Mouse (Mus musculus): ENCODE data around the gene Ascl3. TPM values are rescaled to one million over a fixed set of nuclear protein-coding genes. Genes with fewer than 3 reads are reported as not detected.

Ascl3 gene
- polyA plus RNA-seq, 1 experiment from 2014 or later: 0.57 TPM

DNA sequence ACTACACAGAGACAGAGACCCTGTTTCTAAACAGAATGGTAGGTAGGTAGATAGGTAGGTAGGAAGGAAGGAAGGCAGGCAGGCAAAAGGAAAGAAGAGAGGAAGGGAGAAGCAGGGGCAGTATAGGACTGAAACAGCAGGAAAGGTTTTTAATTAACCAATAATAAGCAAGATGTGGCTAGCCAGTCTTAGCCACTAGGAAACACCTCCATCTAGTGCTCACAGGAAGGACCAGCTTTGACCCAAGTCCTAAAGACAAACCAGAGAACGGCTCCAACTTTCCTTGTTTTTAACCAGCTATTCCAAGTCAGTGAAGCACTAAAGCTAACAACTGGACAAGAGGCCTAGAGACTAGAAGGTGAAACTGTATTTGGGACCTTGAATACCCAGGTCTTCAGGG is 16.2 kb upstream of the Ascl3 start:
- no peaks in the 10 kb centered on the region for H3K4me1 ChIP-seq
- H3K4me2 ChIP-seq (replicated peaks): no peak overlapping the region
- H3K36me3 ChIP-seq: peaks cover 32% of the 10 kb centered on the region
- ATAC-seq (ENCODE audit: insufficient number of reproducible peaks, low FRiP score, low TSS enrichment, low read depth): no peak
- 60% methylated on average over 1 of the region's 1 CpGs for WGBS
- H3K9me3 ChIP-seq (replicated peaks): no peaks in the 10 kb centered on the region
- no peak overlapping the region for H3K27ac ChIP-seq (replicated peaks)
- H3K27me3 ChIP-seq: no peaks in the 10 kb centered on the region
- no peak overlapping the region for H3K9ac ChIP-seq
- H3K4me3 ChIP-seq (replicated peaks): no peak overlapping the region

DNA sequence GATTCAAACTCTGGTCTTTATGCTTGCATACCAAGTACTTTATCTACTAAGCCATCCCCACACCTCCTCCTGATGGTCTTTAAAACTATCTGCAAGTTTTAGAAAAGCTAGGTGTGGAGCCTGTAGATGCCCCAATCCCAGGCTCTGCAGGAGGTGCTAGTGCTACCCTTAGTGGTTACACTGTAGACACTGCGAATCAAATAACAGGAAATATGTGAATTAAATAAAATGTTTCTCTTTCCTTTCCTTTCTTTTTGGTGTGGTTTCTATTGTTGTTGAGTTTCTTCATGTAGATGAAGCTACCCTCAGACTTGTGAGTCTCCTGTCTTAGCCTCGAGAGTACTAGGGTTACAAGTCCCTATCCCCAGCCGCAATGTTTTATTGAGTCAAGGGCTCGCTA is 10.2 kb upstream of the Ascl3 start:
- Histone ChIP-seq H3K4me1 (no peaks in the 10 kb centered on the region), H3K36me3 (peaks cover 53% of the 10 kb centered on the region), H3K4me3 (replicated peaks) (no peak overlapping the region)

DNA sequence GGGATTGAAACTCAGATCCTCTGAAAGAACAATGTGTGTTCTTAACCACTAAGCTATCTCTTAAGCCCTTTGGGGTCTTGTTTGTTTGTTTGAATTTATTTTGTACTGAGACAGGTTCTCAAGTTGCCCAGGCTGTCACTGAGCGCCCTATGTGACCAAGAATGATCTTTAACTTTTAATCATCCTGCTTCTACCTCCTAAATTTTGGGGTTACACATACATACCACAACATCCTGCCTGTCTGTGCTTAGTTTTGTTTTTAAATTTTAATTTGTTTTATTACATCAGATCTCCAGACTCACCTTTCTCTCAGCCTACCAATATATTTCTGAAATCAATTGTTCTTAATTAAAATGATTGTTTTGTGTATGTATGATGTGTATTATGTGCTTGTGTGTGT is 9.5 kb upstream of the Ascl3 start:
- Histone ChIP-seq H3K36me3 (peaks cover 54% of the 10 kb centered on the region), H3K4me2 (replicated peaks) (no peak overlapping the region), H3K27ac (replicated peaks) (no peak overlapping the region), H3K4me1 (no peaks in the 10 kb centered on the region), H3K9ac (no peak overlapping the region), H3K27me3 (no peaks in the 10 kb centered on the region), H3K9me3 (replicated peaks) (no peaks in the 10 kb centered on the region), H3K4me3 (replicated peaks) (no peak overlapping the region)
- ATAC-seq (ENCODE audit: insufficient number of reproducible peaks, low FRiP score, low TSS enrichment, low read depth): no peak
- 78% methylated on average over 1 of the region's 1 CpGs for WGBS

More for the DNA sequence above, 10.2 kb upstream of the Ascl3 start:
- H3K4me2 ChIP-seq (replicated peaks): no peak overlapping the region
- ATAC-seq (ENCODE audit: insufficient number of reproducible peaks, low FRiP score, low TSS enrichment, low read depth): no peak
- H3K27me3 ChIP-seq: no peaks in the 10 kb centered on the region
- no peaks in the 10 kb centered on the region for H3K9me3 ChIP-seq (replicated peaks)
- WGBS: 85% methylated on average over 4 of the region's 4 CpGs
- H3K27ac ChIP-seq (replicated peaks): no peak overlapping the region
- no peak overlapping the region for H3K9ac ChIP-seq

DNA sequence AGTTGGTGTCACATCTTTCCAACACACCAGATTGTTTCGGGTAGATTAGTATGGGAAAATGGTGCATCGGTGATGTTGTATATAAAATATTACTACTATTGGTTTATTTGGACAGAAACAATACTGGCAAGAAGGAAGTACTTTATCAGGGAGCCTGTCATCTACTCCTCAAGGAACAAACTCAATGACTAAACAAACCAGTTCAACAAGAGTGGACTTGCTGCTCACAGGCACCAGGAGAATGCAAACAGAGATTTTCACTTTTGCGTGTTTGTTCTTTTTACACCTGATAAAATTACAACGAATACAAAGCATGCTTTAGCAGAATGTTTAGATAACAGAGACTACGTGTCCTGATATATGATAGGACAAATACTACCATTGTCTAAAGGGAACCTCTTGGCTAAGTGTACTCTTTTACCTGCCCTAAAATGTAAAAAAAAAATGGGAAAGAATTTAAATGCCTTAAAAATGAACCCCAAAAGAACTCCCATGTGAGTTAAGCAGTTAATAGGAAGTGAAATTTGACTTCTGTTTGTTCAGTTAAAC is 8.4 kb upstream of the Ascl3 start:
- no peak for ATAC-seq (ENCODE audit: insufficient number of reproducible peaks, low FRiP score, low TSS enrichment, low read depth)
- Histone ChIP-seq H3K4me1 (no peaks in the 10 kb centered on the region), H3K36me3 (peaks cover 51% of the 10 kb centered on the region), H3K4me2 (replicated peaks) (no peak overlapping the region), H3K27me3 (no peaks in the 10 kb centered on the region), H3K27ac (replicated peaks) (no peak overlapping the region), H3K9me3 (replicated peaks) (no peaks in the 10 kb centered on the region), H3K4me3 (replicated peaks) (no peak overlapping the region), H3K9ac (no peak overlapping the region)
- 72% methylated on average over 5 of the region's 5 CpGs for WGBS

DNA sequence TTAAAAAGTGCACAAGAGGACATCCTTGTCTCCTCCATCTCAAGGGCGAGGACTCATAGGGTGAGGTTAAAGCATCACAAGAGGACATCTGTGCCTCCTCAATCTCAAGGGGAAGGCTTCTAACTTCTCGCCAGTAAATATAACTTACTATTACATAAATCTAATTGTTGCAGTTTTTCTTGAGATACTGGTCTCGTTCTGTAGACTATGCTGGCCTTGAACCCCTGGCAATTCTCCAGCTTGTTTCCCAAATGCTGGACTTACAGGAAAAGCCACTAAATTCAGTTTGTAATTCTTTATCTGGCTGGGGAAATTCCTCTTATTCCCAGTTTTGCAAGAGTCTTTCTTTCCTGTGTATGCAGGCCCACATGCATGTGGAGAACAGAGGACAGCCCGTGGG is 3.3 kb upstream of the Ascl3 start:
- no peaks in the 10 kb centered on the region for H3K9me3 ChIP-seq (replicated peaks)
- ATAC-seq (ENCODE audit: insufficient number of reproducible peaks, low FRiP score, low TSS enrichment, low read depth): no peak
- peaks cover 24% of the 10 kb centered on the region for H3K36me3 ChIP-seq
- H3K27ac ChIP-seq (replicated peaks): no peak overlapping the region
- no peak overlapping the region for H3K4me3 ChIP-seq (replicated peaks)
- H3K4me1 ChIP-seq: peaks cover 6% of the 10 kb centered on the region; the same call in 1 of the 2 replicates
- no peaks in the 10 kb centered on the region for H3K27me3 ChIP-seq
- no peak overlapping the region for H3K9ac ChIP-seq
- no peak overlapping the region for H3K4me2 ChIP-seq (replicated peaks)
- WGBS: 85% methylated on average over 4 of the region's 4 CpGs

DNA sequence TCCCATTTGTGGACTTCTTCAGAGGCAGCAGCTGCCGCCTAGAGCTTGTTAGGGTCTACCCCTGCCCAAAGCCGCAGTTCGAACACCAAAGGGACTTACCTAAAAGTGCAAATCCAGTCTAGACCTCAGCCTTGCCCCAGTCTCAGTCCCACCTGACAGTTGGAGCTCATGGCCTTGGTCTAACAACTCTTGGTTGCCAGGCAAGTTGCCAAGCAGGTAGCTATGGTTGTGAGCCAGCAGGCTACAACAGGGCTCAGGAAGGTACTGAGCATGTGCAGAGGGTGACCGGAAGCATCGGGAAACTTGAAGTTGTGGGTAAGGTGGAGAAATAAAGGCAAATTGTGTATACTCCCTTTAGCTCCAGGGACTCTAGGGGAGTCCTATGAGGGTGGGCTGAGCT is 7.8 kb downstream of the Ascl3 start, which contains the start of gene BC051019:
BC051019 (minus strand) TSS at position 154 of the 400 bp plus-strand sequence.
- ATAC-seq (ENCODE audit: insufficient number of reproducible peaks, low FRiP score, low TSS enrichment, low read depth): no peak
- no peak within 1 kb of the TSS for H3K4me2 ChIP-seq (replicated peaks)

DNA sequence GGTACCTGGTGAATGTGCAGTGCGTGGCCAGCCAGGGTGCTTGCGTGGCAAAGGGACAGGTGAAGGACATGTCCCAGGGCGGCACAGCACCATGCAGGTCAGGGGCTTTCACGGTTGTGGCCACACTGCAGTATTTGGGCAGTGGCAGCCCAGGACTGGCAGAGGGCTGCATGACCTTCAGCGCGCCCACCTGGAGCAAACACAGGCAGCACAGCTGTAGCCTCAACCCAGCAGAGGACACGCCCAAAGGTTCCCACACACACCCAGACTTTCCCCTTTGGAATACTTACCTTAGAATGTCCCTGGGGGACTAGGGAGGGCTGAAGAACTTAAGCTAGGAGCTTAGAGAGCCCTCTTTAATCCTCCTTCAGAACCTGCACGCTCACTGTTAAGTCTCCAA is 8.4 kb downstream of the Ascl3 start:
- Histone ChIP-seq H3K9ac (no peak overlapping the region), H3K4me3 (replicated peaks) (no peak overlapping the region), H3K4me1 (no peaks in the 10 kb centered on the region), H3K36me3 (no peaks in the 10 kb centered on the region), H3K27ac (replicated peaks) (no peak overlapping the region), H3K4me2 (replicated peaks) (no peak overlapping the region), H3K27me3 (no peaks in the 10 kb centered on the region), H3K9me3 (replicated peaks) (no peaks in the 10 kb centered on the region)
- WGBS: 90% methylated on average over 8 of the region's 8 CpGs
- ATAC-seq (ENCODE audit: insufficient number of reproducible peaks, low FRiP score, low TSS enrichment, low read depth): no peak

More for the DNA sequence above, 7.8 kb downstream of the Ascl3 start, which contains the start of gene BC051019:
- H3K4me1 ChIP-seq: no peaks in the 10 kb centered on the region
- H3K4me3 ChIP-seq (replicated peaks): no peak within 1 kb of the TSS
- H3K27ac ChIP-seq (replicated peaks): no peak within 1 kb of the TSS
- H3K9me3 ChIP-seq (replicated peaks): no peaks in the 10 kb centered on the region
- no peak within 1 kb of the TSS for H3K9ac ChIP-seq
- no peaks in the 10 kb centered on the region for H3K27me3 ChIP-seq
- 89% methylated on average over 5 of the region's 5 CpGs for WGBS
- H3K36me3 ChIP-seq: no peaks in the 10 kb centered on the region

DNA sequence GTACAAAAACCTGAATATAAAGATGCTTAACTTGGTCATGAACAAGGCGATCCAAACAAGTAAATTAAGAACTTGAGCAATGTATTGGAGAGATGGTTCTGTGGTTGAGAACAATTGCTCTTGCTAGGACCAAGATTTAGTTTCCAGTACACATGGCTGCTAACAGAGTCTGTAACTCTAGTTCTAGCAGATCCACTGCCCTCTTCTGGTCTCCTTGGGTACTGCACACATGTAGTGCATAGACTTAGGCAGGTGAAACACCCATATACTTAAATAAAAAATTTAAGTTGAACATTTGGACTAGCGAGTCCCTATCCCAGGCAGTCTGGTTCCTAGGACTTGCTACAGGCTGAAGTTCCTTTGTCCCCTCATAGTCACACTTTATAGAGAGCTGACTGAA is 8.9 kb downstream of the Ascl3 start:
- Histone ChIP-seq H3K4me3 (replicated peaks) (no peak overlapping the region), H3K27me3 (no peaks in the 10 kb centered on the region), H3K36me3 (no peaks in the 10 kb centered on the region), H3K4me2 (replicated peaks) (no peak overlapping the region), H3K4me1 (no peaks in the 10 kb centered on the region), H3K9ac (no peak overlapping the region), H3K9me3 (replicated peaks) (no peaks in the 10 kb centered on the region), H3K27ac (replicated peaks) (no peak overlapping the region)
- ATAC-seq (ENCODE audit: insufficient number of reproducible peaks, low FRiP score, low TSS enrichment, low read depth): no peak
- 99% methylated on average over 2 of the region's 2 CpGs for WGBS

DNA sequence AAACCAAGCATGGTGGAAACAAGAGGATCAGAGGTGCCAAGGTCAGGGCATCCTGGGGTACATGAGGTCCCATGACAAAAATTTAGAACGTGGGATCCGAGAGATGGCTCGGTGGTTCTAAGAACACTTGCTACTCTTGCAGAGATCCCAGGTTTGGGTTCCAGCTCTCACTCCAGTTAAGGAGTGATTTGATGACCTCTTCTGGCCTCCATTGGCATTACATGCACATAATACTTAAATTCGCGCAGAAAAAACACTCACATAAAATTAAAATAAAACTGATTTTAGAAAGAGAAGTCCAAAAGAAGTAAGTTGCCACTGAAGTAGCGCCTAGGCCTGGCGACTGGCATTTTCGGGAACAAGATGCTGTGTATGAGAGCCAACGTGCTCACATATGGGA is 12.2 kb downstream of the Ascl3 start:
- Histone ChIP-seq H3K4me3 (replicated peaks) (no peak overlapping the region), H3K27me3 (no peaks in the 10 kb centered on the region), H3K4me1 (no peaks in the 10 kb centered on the region), H3K27ac (replicated peaks) (no peak overlapping the region), H3K9me3 (replicated peaks) (no peaks in the 10 kb centered on the region), H3K36me3 (no peaks in the 10 kb centered on the region), H3K9ac (no peak overlapping the region), H3K4me2 (replicated peaks) (no peak overlapping the region)
- ATAC-seq (ENCODE audit: insufficient number of reproducible peaks, low FRiP score, low TSS enrichment, low read depth): no peak
- WGBS: 60% methylated on average over 9 of the region's 9 CpGs

DNA sequence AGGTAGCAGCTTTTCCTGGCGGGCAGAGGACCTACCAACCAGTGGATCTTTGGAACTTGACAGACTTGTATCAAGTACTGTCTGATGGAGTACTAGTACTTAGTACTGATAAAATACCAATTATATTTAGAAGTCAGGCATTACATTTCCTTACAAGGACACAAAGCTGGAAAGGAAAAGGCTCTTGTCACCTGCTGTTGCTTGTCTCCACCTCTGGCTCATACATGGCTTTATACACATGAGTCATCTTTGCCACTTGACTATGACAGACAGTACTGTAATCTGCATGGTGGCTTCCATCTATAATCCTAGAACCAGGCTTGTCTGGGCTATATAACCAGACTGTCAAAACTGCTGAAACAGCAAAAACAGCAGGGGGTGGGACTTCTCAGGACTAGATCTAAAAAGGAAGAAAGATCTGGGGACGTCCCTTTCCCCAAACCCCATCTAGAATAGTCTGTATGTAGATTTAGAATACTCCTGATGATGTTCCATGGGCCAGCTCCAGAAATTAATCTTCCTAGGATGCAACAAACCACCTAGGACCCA is 18.0 kb downstream of the Ascl3 start:
- no peak overlapping the region for H3K9ac ChIP-seq
- no peak overlapping the region for H3K4me3 ChIP-seq (replicated peaks)
- no peak overlapping the region for H3K27ac ChIP-seq (replicated peaks)
- H3K36me3 ChIP-seq: peaks cover 28% of the 10 kb centered on the region
- no peaks in the 10 kb centered on the region for H3K27me3 ChIP-seq
- H3K4me1 ChIP-seq: peaks cover 5% of the 10 kb centered on the region
- no peaks in the 10 kb centered on the region for H3K9me3 ChIP-seq (replicated peaks)
- WGBS: 85% methylated on average over 2 of the region's 2 CpGs
- no peak for ATAC-seq (ENCODE audit: insufficient number of reproducible peaks, low FRiP score, low TSS enrichment, low read depth)
- no peak overlapping the region for H3K4me2 ChIP-seq (replicated peaks)

DNA sequence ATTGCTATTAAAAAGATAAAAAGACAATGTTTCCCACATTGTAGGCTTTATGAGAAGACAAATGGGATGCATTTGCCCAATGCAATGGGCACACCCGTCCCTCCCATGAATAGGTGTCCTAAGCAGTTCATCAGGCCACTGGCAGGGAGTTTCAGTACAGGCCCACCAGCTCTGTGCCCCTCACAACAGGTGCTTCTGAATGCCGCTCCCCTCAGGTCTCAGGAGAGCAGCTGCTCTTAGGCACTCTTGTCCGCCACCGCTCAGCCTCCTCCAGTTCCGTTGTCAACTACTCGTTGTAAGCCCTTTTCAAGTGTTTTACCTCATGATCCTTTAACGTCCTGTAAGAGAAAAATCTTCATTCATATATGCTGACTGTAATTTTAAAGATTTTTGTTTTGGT is 19.3 kb downstream of the Ascl3 start:
- Histone ChIP-seq H3K4me3 (replicated peaks) (no peak overlapping the region), H3K4me1 (peaks cover 8% of the 10 kb centered on the region), H3K9ac (no peak overlapping the region), H3K36me3 (peaks cover 28% of the 10 kb centered on the region), H3K9me3 (replicated peaks) (no peaks in the 10 kb centered on the region), H3K4me2 (replicated peaks) (no peak overlapping the region), H3K27me3 (no peaks in the 10 kb centered on the region), H3K27ac (replicated peaks) (no peak overlapping the region)
- ATAC-seq (ENCODE audit: insufficient number of reproducible peaks, low FRiP score, low TSS enrichment, low read depth): no peak
- WGBS: 83% methylated on average over 7 of the region's 7 CpGs

DNA sequence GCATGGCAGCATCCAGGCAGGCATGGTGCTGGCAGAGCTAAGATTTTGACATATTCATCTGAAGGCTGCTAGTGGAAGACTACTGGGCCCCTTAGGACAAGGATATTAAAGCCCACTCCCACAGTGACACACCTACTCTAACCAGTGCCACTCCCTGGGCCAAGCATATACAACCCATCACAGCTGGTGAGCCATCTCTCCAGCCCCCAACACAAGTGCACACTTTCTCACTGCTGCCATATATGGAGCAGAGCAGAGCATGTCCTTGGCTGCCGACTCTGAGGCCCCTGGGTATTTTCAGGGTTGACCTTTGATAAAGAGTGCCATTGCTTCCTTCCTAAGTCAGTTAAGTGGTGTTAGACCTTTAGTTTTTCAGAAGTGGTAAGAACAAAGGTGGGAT is 21.5 kb downstream of the Ascl3 start:
- H3K4me2 ChIP-seq (replicated peaks): no peak overlapping the region
- no peak for ATAC-seq (ENCODE audit: insufficient number of reproducible peaks, low FRiP score, low TSS enrichment, low read depth)
- no peaks in the 10 kb centered on the region for H3K9me3 ChIP-seq (replicated peaks)
- H3K4me1 ChIP-seq: peaks cover 13% of the 10 kb centered on the region
- H3K27ac ChIP-seq (replicated peaks): no peak overlapping the region; the same call in 1 of the 2 replicates
- 46% methylated on average over 1 of the region's 1 CpGs for WGBS
- no peaks in the 10 kb centered on the region for H3K27me3 ChIP-seq
- no peak overlapping the region for H3K9ac ChIP-seq
- H3K36me3 ChIP-seq: peaks cover 28% of the 10 kb centered on the region
- H3K4me3 ChIP-seq (replicated peaks): no peak overlapping the region
